Mouse (Mus musculus) retina, postnatal 7 days (tissue): Measurements from ENCODE around the gene Ttc39a.

Experiments
- DNase-seq: peaks from one replicate; pipeline ENCODE4 v3.0.0-alpha.2; 2012; ENCODE audit warnings: low read depth, low spot score

Gene Ttc39a

DNA sequence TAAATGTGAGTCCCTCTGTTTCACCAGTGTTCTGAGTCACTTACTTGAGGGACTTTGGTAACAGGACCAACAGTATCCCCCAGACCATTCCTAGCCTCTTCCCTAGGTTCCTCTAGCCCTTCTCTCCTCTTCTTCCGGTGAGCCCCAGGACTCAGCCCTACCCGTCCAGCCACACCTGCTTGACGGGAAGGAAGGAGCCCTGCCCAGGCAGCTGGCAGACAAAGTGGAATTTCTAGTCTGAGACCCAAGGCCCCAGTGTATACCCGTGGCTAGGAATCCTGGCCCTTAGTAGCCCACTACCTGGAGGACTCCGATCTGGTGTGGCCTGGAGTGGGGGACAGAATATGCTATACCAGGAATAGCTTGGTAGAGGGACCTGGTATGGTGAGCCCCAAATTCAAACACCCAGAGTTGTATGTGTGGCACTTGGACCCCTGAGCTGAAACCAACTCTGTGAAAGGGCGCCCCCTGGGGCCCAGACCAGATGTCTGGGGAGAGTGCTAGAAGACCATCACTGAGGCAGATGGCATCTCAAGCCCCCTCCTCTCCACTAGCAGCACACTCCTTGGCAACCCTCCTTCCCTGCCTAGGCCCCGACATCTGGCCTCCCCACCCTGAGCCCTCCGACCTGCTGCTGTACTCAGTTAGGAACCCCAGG is 13.8 kb downstream of the Ttc39a start:
- DNase-seq: no peak

DNA sequence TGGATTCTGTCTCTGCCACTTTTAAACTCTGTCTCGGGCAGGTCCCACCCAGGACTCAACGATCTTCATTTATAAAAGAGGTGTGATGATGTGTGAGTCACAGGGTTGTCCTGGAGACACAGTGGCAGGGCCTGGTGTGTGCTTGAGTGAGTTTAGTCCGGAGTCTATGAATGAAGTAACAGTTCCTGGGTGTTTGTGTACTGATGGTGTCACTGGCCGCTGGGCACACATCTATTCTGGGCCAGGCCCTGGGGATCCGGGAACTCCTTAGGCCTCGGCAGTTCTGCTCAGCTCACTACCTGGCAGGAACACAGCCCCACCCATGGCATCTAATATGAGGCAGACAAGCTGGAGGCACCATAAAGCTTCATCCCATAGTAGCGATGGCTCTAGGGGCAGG is 15.2 kb downstream of the Ttc39a start:
- no peak for DNase-seq

DNA sequence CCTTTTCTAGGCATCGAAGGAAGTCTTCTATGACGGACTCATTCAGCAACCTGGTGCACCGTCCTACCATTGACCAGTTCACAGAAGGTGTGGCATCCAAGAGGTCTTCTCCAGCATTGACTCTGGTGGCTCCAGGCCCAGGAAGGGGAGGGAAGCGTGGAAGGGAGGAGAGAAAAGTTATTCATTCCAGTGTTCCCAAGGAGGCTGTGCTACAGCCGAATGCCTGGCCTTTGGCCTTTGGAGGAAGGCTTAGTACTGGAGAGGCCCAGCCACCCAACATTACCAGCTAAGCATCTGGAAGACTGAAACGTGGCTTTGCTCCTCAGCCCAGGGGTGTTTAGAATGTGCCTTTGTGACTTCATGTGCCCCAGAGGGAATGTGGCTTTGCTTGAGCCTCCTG is 16.0 kb downstream of the Ttc39a start:
- no peak for DNase-seq

DNA sequence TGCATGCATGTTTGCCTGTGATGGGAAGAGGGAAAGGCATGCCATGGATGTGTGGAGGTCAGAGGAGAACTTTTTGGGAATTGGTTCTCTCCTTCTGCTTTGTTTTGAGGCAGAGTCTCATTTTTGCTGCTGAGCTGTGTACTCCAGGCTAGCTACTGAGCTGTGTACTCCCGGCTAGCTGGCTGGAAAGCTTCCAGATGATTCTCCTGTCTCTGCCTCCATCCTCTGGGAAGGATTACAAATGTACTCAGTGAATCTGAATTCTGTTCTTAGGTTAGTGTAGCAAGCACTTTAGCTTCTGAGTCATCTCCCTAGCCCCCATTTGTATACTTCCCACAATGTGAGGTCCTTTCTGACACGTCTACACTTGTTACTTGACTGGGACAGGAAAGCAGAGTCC is 17.0 kb downstream of the Ttc39a start:
- no peak for DNase-seq

DNA sequence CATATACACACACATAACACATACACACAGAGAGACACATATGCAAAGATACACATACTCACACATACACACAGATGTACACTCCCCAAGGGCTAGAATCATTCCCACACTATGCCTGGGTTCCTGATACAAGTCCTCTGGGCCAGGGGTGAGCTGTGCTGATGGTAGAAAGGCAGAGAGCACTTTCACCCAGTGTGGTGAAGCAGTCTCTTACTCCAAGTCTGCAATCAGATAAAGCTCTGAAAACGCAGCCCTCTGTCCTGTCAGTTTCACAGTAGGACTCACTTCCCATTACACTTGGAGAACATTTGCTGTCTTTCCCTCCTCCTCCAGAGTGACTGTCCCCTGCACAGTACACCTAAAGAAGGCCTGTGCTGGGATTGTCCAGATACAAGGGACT is 20.6 kb downstream of the Ttc39a start:
- no peak for DNase-seq

DNA sequence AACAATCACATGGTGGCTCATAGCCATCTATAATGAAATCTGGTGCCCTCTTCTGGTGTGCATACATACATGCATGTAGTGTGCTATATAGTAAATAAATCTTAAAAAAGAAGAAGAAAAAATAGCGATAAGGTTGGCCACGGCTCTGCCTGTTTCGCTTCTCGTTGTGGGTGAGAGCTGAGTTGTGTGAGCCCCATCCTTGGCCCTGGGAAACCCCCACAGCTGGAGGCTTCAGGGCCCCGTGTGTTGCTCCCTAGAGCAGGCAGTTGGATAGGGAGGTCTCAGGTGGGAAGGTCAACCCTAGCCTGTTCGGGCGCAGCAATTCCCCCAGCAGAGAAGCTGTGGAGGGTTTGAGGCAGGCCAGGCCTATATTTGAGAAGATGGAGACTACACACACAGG is 23.8 kb downstream of the Ttc39a start:
- no peak for DNase-seq

DNA sequence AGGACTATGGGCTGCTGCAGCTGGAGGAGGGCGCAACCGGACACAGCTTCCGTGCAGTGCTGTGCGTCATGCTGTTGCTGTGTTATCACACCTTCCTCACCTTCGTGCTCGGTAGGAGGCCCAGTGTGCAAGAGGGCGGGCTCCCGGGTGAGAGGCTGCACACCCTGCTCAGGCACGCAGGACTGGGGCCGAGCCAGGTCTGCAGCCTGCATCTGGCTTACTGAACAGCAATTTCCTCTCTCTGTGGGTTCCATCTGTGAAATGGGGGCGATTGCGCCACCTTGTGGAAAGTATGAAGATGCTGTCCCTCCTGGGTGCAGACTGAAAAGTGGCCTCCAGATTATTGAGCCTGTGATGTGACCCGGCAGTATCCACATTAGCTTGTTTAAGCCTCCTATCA is 24.4 kb downstream of the Ttc39a start:
- no peak for DNase-seq

DNA sequence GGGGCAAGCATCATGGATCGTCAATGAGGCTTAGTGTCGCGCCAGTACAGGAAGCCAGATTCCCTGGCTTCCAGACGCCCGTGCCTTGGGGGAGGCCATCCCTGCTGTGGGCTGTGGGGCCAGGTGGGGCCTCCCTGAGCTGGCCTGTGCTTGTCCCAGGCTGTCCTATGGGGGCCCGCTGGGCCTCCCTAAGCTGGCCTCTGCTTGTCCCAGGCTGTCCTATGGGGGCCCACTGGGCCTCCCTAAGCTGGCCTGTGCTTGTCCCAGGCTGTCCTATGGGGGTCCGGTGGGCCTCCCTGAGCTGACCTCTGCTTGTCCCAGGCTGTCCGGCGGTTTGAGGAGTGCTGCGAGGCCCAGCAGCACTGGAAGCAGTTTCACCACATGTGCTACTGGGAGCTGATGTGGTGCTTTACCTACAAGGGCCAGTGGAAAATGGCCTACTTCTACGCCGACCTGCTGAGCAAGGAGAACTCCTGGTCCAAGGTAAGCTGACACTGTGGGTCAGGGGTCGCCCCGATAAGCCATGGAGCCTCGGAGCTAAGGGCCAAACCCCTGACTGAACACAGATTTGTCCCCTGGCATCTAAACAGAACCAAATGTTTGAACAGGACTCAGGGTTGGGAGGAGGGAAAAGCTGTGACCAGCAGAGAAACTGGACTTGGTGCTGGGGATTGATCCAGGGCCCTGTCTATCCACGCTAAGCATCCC is 26.4 kb downstream of the Ttc39a start:
- DNase-seq: no peak

DNA sequence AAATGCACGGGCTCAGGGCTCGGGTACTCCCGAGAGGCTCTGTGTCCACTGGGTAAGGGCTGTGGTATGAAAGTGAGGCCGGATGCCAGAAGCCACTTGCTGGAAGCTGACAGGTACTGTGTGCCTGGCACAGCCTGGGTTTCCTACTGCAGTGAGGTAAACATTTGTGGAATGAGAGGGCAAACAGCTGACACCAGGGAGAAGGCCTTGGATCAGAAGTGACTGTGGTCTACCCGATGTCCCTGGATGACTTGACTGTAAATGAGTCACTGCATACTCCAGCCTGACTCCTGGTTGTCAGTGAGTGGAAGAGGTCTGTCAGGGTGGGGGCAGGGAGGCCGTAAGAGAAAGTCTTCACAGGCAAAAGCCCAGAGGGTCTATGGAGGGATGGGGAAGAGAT is 27.2 kb downstream of the Ttc39a start:
- DNase-seq: no peak

DNA sequence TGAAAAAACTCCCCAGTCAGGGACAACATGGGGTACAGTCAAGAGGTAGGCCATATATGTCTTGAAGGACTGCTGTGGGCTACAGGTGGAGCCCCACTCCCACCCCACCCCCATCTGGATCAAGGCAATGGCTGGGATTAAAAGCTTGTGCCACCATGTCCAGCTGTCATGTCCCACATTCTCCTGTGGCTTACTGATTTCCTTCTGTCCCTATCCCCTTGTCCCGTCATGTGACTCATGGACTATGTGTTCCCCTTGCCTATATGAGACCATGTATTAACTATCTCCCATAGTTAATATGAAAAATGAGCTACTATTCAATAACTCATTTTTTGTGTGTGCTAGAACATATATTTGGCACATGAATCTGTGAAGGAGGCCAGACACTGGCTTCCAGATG is 27.8 kb downstream of the Ttc39a start:
- no peak for DNase-seq

DNA sequence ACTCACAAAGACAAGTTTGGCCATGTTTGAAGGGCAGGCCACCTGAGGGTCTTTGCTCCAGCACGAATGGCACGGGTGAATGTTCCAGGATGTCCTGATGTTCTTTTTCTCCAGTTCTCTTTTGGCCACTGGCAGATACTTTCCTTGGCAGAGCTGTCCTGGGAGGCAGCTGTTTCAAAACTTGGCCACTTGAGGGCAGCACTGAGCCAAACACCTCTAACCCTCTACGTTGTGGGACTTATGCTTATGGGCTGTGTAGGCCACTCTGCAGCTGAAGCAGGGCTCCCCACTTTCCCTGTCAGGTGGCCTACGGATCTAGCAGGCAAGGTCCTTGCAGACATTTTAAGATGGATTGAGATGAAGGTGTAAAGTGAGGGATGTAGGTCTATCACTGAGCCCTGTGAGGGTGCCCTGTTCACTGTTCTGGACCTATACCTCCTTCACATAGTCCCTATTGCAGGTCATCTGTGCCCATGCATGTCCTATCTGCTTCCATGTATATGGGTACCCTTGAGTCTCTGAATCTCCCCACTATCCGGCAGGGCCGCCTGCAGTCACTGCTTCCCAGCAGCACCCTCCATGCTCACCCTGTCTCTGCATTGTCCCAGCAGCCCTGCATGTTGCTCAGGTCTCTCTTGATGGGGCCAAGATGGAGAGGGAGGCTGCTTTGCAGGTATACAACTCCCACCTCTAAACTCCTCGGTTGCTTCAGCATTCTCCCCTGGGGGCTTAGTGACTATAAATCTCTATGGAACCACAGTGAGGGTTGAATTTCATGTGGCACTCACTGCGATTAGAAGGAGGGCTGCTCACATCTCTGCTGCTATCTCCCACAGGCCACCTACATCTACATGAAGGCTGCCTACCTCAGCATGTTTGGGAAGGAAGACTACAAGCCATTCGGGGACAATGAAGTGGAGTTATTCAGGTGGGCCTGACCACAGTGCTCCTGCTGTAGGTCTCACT is 31.8 kb downstream of the Ttc39a start:
- DNase-seq: peak; percentile 58

DNA sequence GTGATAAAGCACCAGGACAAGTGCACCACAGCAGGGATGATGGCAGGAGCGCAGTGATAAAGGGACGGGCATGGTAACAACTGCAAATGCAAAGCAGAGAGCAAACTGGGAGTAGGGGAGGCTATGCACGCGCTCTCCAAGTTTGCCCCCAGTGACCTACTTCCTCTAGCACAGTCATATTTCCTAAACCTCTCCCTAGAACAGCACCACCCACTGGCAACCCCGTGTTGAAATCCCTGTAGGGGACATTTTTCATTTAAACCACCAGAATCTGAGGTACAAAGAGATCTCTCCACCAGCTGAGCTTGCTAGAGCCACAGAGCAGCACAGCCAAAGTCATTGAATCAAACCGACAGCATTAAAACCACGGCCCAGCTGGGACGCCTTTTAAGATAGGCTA is 32.7 kb downstream of the Ttc39a start:
- DNase-seq: no peak

DNA sequence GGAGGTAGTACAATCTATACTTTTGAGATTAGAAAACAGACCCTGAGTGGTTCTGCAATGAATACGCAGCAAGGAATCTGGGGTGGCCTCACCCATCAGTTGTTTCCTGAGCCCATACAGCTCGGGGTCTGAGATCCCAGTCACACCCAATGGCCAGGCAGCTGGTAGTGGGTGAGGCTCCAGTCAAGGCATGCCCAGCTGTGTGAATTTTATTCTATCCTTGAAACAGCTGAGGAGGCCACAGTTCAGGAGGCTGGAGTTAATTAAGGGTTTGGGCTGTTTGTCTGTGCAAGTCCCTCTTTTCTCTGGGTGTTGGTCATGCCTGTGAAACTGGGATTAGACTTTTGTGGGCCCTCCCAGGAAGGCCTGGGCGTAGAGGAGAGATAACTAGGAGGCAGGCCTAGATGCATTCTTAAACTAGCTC is 33.4 kb downstream of the Ttc39a start:
- no peak for DNase-seq

DNA sequence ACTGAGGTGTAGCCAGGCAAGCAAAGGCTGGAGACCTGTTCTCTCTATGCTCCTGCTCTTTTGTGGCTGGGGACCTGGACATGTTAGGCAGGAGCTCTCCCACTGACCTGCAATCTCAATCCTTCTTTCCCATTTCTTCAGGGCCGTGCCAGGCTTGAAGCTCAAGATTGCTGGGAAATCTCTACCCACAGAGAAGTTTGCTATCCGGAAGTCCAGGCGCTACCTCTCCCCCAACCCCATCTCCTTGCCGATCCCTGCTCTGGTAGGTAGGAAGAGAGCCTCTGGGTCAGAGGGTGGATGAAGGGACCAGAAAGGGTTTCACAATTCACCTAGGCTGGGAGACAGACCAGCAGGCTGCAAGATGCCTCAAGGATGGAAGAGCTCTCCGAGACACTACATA is 34.0 kb downstream of the Ttc39a start:
- no peak for DNase-seq

DNA sequence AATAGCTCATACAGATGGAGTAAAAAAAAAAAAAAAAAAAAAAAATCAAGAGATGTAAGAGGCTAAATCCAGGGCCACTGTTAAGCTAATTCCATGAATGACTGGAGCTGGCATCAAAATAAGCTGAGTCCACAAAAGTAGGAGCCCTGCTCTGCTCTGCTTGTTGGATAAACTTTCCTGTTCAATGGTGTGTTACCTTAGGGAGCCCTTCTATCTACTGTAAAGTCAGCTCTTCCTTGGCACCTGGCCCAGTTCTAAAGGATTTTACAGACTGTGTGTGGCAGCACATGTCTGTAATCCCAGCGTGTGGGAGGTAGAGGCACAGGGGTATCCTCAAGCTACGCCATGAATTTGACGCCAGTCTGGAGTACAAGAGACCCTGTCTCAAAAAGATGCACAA is 34.6 kb downstream of the Ttc39a start:
- DNase-seq: no peak

DNA sequence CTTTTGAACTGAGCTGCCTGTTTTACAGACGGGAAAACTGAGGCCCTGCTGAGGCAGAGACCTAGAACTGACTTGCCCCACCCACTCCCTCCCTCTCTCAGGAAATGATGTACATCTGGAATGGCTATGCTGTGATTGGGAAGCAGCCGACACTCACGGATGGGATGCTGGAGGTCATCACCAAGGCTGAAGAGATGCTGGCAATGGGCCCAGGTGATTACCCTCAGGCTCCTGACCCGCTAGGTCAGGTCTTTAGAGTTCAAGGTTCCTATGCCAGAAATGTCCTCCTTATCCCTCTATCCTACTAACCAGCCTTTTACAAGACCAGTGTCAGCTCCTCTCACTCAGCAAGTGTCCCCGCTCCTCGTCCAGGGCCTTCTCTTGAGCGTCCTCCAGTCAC is 35.7 kb downstream of the Ttc39a start:
- DNase-seq: no peak

DNA sequence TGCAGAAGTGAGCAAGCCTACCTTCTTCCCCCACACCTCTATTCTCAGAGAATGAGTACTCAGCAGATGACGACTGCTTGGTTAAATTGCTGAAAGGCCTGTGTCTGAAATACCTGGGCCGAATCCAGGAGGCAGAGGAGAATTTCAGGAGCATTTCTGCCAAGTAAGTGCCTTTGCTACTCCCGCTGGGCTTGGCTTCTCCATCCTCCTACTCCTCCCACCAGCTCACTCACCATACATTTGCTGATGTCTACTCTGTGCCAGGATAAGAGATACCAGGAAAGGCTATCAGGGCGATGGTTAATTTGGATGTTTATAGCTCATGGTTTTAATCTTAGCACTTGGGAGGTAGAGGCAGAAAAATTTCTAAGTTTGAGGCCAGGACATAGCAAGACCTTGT is 36.2 kb downstream of the Ttc39a start:
- no peak for DNase-seq

DNA sequence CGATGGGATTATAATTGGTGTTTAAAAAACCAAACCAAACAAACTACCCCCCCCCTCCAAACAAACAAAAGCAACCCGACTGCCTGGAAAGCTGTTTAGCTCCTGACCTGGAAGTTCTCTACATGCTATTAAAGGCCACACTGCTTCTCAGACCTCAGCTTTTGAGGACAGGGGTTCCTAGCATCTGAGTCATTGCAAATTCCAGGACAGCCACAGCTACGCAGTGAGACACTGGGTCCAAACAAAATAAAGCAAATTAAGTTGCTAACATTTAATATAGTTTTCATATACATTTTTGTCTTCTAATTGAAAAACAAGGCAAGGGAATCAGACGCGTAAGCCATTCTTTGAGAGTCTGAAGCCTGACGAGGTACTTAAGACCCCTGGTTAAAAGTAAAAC is 38.0 kb downstream of the Ttc39a start:
- no peak for DNase-seq

DNA sequence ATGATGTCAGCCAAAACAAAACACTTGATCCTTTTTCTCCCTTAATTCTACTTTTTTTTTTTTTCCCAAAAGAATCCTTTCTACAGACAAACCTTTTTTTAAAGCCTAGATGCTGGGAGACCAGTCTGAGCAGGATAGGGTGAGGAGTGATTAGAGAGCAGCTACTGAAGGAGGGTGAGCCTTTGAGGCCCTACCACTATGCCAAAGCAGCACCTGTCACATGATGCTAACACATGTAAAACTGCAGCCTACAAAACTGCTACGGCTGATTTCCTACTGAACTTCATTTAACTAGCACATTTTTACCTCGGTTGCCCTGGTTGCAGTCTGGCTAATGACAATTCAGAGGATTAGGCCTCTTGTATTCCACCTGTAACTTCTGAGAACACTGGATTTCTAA is 38.5 kb downstream of the Ttc39a start:
- no peak for DNase-seq

DNA sequence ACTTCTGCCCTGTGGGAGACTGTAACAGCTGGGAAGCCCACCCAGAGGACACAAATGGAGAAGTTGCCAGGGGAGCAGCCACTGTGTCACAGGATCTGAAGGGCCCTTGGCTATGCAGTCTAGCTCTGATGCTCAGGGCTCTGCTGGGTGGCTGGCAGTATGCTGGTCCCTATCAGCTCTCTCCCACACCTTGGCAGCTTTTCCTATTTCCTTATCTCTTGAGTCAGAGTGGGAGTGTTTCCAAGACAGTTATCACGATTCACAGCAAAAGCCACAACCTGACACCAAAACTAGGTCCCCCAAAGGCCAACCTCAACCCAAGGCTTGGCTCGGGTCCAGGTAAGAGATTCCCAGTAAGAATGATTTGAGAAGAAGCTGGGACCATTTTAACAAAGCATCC is 39.0 kb downstream of the Ttc39a start:
- no peak for DNase-seq

DNA sequence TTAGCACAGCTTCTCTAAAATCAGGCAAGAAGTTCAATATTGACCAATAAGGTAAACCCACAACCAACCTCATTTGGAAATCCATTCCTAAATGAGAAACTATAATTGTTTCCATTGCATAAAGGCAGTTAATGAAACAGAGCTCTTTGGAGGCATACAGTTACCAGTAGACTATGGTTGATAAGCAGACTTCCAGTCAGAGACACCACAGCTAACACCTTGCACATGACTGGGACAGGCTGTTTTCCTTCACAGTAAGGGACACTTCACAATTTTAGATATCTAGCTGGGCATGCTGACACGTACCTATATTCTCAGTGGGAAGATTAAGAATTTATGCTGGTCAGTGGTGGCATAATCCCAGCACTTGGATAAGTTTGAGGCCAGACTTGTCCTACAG is 39.5 kb downstream of the Ttc39a start:
- no peak for DNase-seq

DNA sequence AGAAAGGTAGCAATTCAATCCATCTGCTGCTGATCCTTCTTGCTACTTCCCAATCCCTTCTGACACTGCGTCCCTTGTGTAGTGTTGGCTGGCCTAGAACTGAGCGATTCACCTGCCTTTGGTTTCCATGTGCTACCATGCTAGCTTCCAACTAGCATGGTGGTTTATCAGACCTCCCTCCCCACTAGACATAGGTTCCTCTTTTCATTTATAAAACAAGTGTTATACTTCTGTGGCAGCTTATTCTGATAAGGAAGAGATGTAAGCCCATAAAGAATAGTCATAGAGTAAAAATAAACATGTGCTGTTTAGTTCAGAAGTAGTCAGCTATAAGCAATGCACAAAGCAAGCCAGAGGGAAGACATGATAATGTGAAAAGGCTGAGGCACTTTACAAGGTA is 42.1 kb downstream of the Ttc39a start:
- no peak for DNase-seq

DNA sequence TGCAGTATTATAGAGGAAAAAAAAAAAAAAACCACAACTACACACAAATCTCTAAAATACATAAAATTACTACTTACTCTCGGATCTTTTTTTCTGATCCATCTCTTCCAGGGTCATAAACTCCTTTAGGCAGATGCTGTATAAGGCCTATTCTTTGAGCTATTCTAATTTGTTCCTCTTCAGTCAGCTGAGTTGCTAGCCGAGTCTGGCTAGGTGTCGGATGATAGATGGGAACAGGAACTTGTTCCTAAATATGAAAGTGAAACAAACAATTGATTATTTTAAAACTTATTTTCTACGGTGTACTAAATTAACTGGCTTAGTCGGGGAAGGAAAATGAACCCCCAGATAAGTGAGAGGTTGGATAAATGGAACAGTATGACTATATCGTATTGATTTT is 50.4 kb downstream of the Ttc39a start:
- DNase-seq: no peak
